Mouse (Mus musculus): ENCODE data around the gene Kidins220.

Gene Kidins220

GRCm38 (mm10) chr12:25016995-25017394 lies 42.3 kb downstream of the Kidins220 start:
- in situ Hi-C loops (cut with MboI; ENCODE audit: unreplicated experiment in 2 of 2): no loop called here

DNA sequence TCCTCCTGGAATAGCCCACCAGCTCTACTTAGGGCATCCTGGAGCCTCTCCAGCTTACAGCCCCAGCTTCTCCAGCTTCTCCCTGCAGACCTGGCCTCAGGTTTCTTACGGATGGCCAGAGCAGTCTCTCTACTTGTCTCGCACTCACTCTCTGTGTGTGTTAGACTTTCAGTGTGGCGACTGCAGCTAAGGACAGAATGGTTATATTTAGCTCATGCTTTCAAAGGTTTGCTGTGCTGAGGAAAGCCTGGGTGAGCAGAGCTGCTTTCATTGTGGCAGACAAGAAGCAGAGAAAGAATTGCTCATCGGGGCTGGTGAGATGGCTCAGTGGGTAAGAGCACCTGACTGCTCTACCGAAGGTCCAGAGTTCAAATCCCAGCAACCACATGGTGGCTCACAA lies 46.3 kb downstream of the Kidins220 start:
- in situ Hi-C loops (cut with MboI; ENCODE audit: unreplicated experiment in 2 of 2): loop anchor here (5.0 to 10.0 kb wide), 4 partner anchors 844 to 1204 kb away; no protein-coding TSS in a partner anchor

DNA sequence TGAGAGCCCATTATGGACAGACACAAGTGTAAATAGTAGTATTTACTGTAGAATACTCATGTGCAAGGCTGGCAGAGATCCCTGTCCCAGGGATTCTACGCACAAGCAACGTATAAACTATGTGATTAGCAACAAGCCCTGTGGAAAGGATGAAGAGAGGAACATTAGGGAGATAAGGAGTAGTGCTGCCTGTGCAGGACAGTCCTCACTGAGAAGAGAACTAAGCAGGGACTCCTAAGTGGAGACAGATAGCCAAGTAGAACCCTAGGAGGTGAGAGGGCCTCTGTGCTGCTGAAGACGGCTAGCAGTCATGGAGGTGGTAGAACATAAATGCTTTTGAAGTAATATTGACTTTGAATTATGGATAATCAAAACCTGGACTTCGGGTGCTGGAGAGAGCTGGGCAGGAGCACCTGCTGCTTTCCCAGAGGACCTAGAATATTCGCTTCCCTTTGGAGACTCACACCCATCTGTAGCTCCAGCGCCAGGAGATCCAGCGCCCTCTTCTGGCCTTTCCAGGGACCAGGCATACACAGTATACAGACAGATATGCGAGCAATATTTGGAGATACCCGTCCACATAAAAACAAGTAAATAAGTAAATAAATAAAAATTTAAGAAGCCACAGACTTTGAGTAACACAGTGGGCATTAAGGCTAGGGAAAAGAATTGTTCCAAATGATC lies 50.3 kb downstream of the Kidins220 start:
- in situ Hi-C loops (cut with MboI; ENCODE audit: unreplicated experiment in 2 of 2): loop anchor here (5.0 to 10.0 kb wide), 5 partner anchors 840 to 1272 kb away; no protein-coding TSS in a partner anchor

DNA sequence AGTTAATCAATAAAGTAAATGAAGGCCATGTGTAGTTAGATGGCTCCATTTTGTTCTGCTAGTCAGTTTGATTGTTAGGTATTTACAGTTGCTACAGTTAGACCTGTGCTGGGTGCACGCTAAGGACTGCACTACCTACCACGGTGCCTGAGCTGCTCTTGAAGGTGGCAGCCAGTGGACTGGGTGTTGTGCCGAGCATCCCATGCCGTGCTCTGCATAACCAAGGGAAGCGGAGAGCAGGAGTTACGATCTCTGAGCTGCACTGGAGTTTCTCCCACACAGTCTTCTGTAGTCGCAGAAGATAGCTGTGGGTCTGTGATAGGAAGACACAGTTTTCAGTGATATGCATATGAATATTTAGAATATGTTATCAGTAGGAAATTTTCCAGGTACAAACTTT lies 51.6 kb downstream of the Kidins220 start:
- in situ Hi-C loops (cut with MboI; ENCODE audit: unreplicated experiment in 2 of 2): loop anchor here (5.0 to 10.0 kb wide), 4 partner anchors 838 to 1271 kb away; no protein-coding TSS in a partner anchor

DNA sequence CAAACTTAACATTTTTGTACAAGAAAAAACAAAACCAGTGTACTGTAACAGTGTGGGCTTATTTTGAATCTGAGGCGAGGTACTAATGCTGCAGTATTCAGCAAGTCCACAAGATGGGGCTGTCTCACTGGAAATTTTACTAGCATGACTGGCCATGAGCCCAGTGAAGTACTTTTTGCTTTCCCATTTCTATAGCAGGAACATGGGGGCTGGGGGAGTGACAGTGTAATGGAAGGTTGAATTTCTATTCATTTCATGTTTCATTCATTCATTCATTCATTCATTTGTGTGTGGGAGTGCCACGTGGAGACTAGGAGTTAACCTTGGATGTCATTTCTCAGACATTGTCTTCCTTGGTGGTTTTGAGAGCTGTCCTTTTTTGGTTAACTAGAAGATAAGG lies 52.7 kb downstream of the Kidins220 start:
- in situ Hi-C loops (cut with MboI; ENCODE audit: unreplicated experiment in 2 of 2): loop anchor here (5.0 to 10.0 kb wide), 4 partner anchors 837 to 1270 kb away; no protein-coding TSS in a partner anchor

DNA sequence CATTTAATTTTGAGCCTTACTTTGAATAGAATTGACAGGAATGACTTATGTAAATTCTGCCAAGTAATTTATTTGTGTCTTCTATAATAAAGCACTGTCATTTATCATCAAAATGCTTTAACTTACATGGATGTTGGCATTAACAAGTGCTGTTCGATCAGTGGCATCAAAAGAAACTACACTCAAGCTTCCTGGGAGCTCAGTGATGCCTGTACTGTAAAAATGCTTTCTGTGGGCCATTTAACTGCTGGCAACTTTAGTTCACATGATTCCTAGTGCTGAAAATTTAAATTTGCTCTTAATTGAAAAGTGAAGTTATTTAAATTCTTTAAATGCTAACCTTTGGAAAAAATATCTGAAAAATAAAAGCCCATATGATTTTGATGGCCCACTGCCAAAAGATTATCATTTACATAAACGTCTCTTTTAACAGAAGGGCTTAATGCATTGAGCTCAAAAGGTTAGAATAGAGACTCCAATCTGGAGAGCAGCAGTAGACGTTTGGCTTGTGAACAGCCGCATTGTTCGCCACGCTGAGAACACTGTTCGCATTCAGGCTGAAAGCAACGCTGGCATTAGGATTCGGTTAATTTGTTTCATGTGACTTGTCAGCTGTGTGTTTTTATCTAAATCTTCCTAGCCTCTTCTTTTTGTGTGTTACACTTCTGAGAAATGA lies 59.1 kb downstream of the Kidins220 start:
- in situ Hi-C loops (cut with MboI; ENCODE audit: unreplicated experiment in 2 of 2): no loop called here

DNA sequence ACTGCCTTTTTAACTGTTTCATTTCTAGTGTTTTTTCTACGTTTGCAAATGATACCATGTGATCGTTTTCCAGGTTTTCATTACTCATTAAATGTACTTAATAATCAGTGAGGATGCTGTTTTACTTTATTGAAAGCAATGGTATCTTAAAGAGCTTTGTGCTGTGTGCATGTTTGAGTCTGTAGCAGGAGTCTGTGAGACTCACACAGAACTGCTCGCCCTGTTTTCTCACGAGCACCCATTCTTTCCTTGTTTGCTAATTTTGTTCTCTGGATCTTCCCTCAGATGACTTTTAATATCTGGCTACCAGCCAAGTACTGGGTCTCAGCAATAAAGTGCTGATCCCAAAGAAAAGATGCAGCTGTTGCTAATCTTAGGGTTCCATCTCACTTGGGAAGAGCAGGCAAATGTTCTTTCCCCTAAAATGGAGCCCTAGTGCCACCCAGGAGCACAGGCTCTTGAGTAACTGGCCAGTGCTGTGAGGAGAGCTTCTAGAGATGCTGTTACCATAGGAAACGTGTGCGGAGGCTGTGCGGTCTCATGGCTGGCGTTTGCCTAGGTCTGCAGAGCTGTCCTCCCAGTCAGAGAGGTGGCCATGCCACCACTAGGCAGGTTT lies 59.7 kb downstream of the Kidins220 start:
- in situ Hi-C loops (cut with MboI; ENCODE audit: unreplicated experiment in 2 of 2): no loop called here

GRCm38 (mm10) chr12:25036024-25036423 lies 61.3 kb downstream of the Kidins220 start:
- in situ Hi-C loops (cut with MboI; ENCODE audit: unreplicated experiment in 2 of 2): no loop called here

GRCm38 (mm10) chr12:25037222-25037621 lies 62.5 kb downstream of the Kidins220 start:
- in situ Hi-C loops (cut with MboI; ENCODE audit: unreplicated experiment in 2 of 2): no loop called here

DNA sequence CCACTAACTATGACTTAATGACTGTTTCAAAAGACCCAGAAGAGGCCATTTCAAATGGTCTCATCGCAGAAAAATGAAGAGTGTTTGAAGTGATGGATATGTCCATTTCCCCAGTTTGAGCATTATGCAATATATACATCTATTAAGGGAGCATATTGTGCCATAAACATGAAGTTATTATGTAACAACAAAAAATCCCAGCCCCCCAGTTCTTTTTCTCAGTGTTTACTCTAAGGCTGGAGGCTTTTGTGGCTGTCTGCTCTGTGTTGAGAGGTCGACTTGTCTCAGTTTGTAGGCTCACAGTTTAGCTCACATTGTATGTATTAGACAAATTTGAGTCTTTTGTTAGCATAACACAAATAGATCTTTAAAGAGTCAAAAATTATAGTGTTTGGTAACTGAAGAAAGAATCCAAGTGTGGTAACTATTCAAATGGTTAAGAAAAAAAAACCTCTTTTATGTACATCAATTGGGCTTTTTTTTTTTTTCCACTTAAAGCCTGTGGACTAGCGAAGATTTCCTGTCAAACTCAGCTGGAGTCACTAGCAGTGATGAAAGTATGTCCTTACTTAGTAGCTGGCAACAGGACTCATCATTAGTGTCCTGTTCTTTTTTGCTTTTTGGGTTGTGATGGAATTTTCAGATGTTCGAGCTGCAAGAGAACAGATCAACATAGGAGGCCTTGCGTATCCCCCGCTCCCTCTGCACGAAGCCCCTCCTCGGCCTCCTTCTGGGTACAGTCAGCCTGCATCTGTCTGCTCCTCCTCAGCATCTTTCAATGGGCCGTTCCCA lies 63.2 kb downstream of the Kidins220 start:
- in situ Hi-C loops (cut with MboI; ENCODE audit: unreplicated experiment in 2 of 2): no loop called here

DNA sequence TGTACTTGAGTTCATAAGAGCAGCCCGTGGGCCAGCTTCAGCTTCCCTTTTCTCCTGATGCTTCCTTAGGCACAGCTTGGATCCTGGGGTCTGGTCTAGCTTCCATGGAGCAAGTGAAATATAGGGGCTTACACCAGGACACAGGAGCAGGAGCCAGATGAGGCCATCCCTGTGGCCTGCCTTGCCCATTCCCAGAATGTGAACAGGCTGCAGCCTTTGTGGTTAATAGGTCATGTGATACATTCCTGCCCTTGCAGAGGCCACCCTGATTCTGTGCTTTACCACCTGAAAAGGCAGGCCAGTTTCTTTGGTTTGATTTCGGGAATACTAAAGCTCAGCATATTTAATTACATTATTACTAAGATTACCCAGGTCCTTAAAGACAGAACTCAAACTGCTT lies 69.3 kb downstream of the Kidins220 start:
- in situ Hi-C loops (cut with MboI; ENCODE audit: unreplicated experiment in 2 of 2): no loop called here

DNA sequence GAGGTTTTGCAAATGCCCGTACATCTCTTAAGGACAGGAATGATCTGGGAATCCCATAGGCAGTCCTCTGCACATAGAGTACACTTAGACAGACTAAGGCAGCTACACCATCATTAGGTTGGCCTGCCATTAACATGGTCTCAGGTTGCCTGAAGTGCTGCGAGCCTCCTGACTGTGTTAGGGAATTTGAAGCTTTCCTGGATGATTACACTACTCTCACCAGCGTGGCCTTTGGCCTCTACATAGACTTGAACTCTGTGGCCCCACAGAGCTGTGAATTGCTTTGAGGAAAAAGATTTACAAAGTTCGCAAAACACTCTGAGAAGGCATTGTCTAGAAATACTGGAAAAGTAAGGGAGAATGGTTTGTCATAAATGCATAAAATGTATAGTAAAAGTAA lies 69.9 kb downstream of the Kidins220 start:
- in situ Hi-C loops (cut with MboI; ENCODE audit: unreplicated experiment in 2 of 2): no loop called here

- in situ Hi-C loops (cut with MboI; ENCODE audit: unreplicated experiment in 2 of 2): no loop called here
Measured at GRCm38 (mm10) chr12:25049253-25049652, 74.5 kb downstream of the Kidins220 start.

- in situ Hi-C loops (cut with MboI; ENCODE audit: unreplicated experiment in 2 of 2): no loop called here
Measured at GRCm38 (mm10) chr12:25054511-25054910, 79.8 kb downstream of the Kidins220 start.

- in situ Hi-C loops (cut with MboI; ENCODE audit: unreplicated experiment in 2 of 2): no loop called here
Measured at GRCm38 (mm10) chr12:25054963-25055362, 80.2 kb downstream of the Kidins220 start.

DNA sequence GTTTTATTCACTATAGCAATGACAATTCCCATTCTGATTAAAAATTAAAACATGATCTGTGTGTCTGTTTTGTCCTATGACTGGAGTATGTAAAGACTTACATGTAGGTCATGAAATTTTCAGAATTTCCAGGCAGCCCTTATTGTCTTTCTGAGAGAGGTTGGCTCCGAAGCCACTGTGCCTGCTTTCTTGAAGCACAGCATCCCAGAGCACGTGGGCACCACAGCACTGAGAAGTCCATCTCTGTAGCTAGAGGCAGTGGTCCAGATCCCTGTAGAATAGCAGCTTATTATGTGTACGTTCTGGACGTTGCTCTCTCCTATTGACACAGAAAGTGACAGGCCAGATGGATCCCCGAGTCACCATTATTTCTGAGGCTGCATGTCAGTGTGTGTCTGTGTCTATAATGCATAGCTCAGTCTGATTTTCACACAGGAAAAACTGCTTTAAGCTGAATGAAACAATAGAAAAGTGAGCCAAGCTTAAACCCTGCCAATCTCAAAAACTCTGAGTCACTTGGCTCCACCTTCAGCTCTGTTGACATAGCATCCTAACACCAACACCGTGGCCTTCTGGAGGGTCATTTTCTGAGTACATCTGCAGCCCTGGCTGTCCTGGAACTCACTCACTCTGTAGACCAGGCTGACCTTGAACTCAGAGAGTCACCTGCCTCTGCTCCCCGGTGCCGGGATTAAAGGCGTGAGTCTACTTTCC lies 84.9 kb downstream of the Kidins220 start:
- in situ Hi-C loops (cut with MboI; ENCODE audit: unreplicated experiment in 2 of 2): no loop called here

- in situ Hi-C loops (cut with MboI; ENCODE audit: unreplicated experiment in 2 of 2): no loop called here
Measured at GRCm38 (mm10) chr12:25060901-25061300, 86.2 kb downstream of the Kidins220 start.

DNA sequence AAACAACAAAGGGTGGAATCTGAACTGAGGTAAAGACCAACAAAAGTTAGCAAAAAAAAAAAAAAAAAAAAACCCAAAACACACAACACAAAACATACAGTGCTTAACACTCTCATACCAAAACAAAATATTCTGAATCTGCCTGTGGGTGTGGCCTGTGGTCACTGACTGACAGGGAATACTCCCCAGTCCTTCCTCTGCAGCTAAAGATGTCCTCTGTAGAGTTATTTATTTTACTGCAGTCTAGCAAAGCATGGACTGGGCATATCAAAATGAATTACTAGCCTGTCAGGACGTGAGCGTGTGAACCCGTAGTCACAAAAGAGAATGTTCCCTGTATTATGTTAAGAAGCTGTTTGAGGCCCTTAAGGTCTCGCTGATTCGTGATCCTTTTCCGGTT lies 87.5 kb downstream of the Kidins220 start:
- in situ Hi-C loops (cut with MboI; ENCODE audit: unreplicated experiment in 2 of 2): no loop called here

DNA sequence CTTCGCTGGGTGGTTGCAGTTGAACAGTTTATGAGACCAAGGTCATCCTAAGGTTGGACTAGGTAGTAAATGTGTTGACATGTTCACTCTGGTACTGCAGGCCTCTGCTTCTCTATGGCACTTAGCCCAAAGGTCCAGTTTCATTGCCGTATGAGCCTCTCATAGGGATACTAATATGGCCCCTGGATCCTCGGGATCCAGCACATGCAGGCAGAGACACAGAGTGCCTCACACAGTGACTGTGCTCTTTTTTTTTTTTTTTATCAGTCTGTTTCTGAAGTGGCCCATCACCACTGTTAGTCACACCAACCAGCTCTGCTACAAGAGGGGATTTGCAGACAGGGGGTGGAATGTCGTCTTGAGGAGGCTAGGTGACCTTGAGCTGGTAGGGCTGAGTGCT lies 98.6 kb downstream of the Kidins220 start:
- in situ Hi-C loops (cut with MboI; ENCODE audit: unreplicated experiment in 2 of 2): no loop called here

DNA sequence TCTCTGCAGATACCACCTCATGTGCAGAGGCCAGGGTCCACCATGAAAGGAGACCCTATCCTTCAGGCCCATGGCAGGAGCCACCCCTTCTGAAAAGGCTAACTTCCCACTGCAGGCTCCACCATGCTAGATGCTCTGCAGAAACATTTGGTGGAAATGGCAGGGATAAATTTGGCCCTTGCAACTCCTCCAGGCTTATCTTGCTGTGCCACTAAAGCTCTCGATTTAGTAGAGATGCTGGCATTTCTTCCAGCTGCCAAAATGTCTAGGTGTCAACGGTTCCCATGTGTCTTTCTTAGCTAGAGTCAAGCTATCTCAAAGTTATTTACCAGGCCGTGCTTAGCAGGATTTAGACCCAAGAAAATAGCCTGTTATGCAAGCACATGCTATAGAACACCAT lies 99.6 kb downstream of the Kidins220 start:
- in situ Hi-C loops (cut with MboI; ENCODE audit: unreplicated experiment in 2 of 2): no loop called here
